Mouse (Mus musculus) midbrain, embryonic 12.5 days (tissue): ENCODE measurements around the gene Sirpa. TPM values are rescaled to one million over a fixed set of nuclear protein-coding genes. Genes with fewer than 3 reads are reported as not detected.
A peak's percentile ranks its signal among the peaks of the same experiment; 100 is the strongest.

Experiments used
- ATAC-seq: fragments of 200-750 bp; cut with Nextera tagmentation; 2 replicates; pipeline ENCODE4 v1.8.0; 2017; ENCODE audit warnings: low read depth, moderate TSS enrichment, moderate library complexity; ENCODE audit not compliant: low FRiP score
- H3K27ac ChIP-seq: fragments of 300-500 bp; sonication (generic); replicated peaks from 2 replicates; pipeline ENCODE4 v1.5.1; 2016; ENCODE audit warnings: mild to moderate bottlenecking
- H3K27me3 ChIP-seq: fragments of 300-500 bp; sonication (generic); 2 replicates; pipeline ENCODE4 v1.6.1; 2016; ENCODE audit warnings: mild to moderate bottlenecking
- H3K36me3 ChIP-seq: fragments of 300-500 bp; sonication (generic); 2 replicates; pipeline ENCODE4 v1.6.1; 2016
- H3K4me1 ChIP-seq: fragments of 300-500 bp; sonication (generic); 2 replicates; pipeline ENCODE4 v1.6.1; 2016
- H3K4me2 ChIP-seq: fragments of 300-500 bp; sonication (generic); replicated peaks from 2 replicates; pipeline ENCODE4 v1.6.1; 2016; ENCODE audit warnings: mild to moderate bottlenecking, moderate library complexity
- H3K4me3 ChIP-seq: fragments of 300-500 bp; sonication (generic); 2 replicates; pipeline ENCODE4 v1.5.1; 2016; ENCODE audit warnings: mild to moderate bottlenecking
- H3K9ac ChIP-seq: fragments of 300-500 bp; sonication (generic); replicated peaks from 2 replicates; pipeline ENCODE4 v1.6.1; 2016; ENCODE audit warnings: mild to moderate bottlenecking, moderate library complexity
- H3K9me3 ChIP-seq: fragments of 300-500 bp; sonication (generic); 2 replicates; pipeline ENCODE4 v1.6.1; 2016; ENCODE audit warnings: mild to moderate bottlenecking
- WGBS: fragments of 180-500 bp; shearing (Covaris S2); methylation state at CpG from one replicate; pipeline ENCODE4 v1.1.7; 2016; 5-methylcytosine and 5-hydroxymethylcytosine counted together
- polyA plus RNA-seq: library from polyadenylated mRNA; unstranded; fragments of >200 nt; fragmentation: Nextera tagmentation; extraction: Ambion mirVana; gene quantifications from 2 replicates; pipeline ENCODE4 v1.2.1, GENCODE M21; 2016

Sirpa gene
- polyA plus RNA-seq, 1 experiment from 2014 or later, result 21.6 TPM

DNA sequence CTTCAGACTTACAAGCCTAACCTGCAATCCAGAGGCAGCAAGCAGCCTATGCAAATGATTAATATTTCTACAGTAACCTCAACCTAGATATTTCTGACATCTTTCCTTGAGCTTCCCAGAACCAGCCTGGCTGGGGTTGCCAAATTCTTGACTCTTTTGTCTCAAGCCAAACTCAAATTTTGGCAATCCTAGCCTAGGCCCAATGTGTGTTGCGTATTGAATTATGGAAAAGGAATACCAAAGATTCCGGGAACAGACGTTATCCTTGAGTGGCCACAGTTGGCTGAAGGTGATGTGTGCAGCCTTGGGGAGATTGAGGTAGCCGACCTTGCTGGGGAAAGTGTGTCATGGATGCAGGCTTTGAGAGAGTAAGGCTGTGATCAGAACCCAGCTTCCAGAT is 66.2 kb downstream of the Sirpa start:
- WGBS, result 88% methylated on average over 4 of the region's 4 CpGs
- no peak overlapping the region for H3K9ac ChIP-seq
- no peak overlapping the region for H3K4me2 ChIP-seq
- no peak overlapping the region for H3K4me3 ChIP-seq
- no peaks in the 10 kb centered on the region for H3K36me3 ChIP-seq
- no peaks in the 10 kb centered on the region for H3K9me3 ChIP-seq
- H3K4me1 ChIP-seq, result no peaks in the 10 kb centered on the region
- ATAC-seq, result no peak
- no peak overlapping the region for H3K27ac ChIP-seq
- no peaks in the 10 kb centered on the region for H3K27me3 ChIP-seq

DNA sequence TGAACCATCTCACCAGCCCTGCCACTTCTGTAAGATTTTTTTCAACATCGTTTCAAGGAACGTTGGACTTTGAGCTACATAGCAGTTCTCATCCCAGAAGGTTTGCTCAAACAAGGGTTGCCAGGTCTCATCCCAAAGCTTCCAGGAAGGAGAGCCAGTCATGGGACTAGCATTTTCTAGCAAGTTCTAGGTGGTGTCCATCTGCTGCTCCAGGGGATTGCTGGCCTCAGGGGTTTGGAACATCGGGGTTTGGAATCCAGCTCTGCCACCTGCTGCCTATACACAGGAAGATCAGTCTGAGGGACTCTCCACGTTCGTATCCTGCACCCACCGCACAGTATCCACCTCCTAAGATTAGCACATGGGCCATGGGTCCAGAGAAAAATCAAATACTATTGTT is 67.4 kb downstream of the Sirpa start:
- Histone ChIP-seq H3K4me1 (no peaks in the 10 kb centered on the region), H3K9ac (no peak overlapping the region), H3K4me3 (no peak overlapping the region), H3K9me3 (no peaks in the 10 kb centered on the region), H3K36me3 (no peaks in the 10 kb centered on the region), H3K4me2 (no peak overlapping the region), H3K27me3 (no peaks in the 10 kb centered on the region), H3K27ac (no peak overlapping the region)
- WGBS, result 72% methylated on average over 6 of the region's 6 CpGs
- no peak for ATAC-seq

DNA sequence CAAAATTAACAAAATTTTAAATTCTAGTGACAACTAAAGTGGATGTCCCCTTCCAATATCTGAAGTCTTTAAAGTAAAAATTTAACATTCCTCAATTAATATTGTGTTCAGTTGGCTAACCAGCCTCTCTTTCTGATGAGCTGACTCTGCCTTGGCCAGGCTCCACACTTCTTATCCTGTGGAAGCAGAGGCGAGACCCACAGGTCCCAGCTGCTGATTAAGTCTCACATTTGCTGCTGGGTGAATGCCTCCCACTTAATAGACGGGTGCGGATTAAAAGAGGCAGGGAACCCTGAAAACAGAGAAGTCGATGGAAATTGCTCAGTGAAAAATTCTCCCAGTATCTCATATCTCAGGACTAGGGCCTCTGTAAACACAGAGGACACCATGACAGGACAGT is 69.8 kb downstream of the Sirpa start:
- no peak overlapping the region for H3K4me3 ChIP-seq
- no peak overlapping the region for H3K27ac ChIP-seq
- ATAC-seq, result no peak
- 76% methylated on average over 4 of the region's 4 CpGs for WGBS
- H3K9me3 ChIP-seq, result no peaks in the 10 kb centered on the region
- H3K4me2 ChIP-seq, result no peak overlapping the region
- H3K4me1 ChIP-seq, result no peaks in the 10 kb centered on the region
- no peaks in the 10 kb centered on the region for H3K36me3 ChIP-seq
- H3K27me3 ChIP-seq, result no peaks in the 10 kb centered on the region
- H3K9ac ChIP-seq, result no peak overlapping the region

DNA sequence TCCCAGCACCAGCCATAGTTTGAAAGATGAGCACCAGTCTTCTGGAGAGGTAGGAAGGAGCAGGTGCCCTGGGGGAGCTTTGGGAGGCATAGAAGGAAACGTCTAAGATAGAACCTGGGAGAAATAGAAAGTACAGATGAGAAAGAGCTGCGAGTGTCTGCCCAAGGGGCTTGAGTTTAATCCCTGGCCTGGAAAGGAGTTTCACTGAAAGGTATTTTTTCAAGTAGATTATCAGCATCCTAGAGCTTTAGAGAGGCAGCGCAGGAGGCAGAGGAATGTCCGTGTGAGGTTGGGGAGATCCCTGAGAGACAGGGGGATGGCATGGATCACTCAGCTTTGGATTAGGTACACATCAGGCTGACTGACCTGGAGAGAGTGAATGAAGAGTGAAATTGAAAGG is 79.3 kb downstream of the Sirpa start:
- no peak for ATAC-seq
- Histone ChIP-seq H3K9ac (no peak overlapping the region), H3K9me3 (no peaks in the 10 kb centered on the region), H3K4me3 (no peak overlapping the region), H3K27ac (no peak overlapping the region), H3K4me1 (no peaks in the 10 kb centered on the region), H3K4me2 (no peak overlapping the region), H3K36me3 (no peaks in the 10 kb centered on the region), H3K27me3 (peaks cover 10% of the 10 kb centered on the region)
- WGBS, result 71% methylated on average over 4 of the region's 4 CpGs

DNA sequence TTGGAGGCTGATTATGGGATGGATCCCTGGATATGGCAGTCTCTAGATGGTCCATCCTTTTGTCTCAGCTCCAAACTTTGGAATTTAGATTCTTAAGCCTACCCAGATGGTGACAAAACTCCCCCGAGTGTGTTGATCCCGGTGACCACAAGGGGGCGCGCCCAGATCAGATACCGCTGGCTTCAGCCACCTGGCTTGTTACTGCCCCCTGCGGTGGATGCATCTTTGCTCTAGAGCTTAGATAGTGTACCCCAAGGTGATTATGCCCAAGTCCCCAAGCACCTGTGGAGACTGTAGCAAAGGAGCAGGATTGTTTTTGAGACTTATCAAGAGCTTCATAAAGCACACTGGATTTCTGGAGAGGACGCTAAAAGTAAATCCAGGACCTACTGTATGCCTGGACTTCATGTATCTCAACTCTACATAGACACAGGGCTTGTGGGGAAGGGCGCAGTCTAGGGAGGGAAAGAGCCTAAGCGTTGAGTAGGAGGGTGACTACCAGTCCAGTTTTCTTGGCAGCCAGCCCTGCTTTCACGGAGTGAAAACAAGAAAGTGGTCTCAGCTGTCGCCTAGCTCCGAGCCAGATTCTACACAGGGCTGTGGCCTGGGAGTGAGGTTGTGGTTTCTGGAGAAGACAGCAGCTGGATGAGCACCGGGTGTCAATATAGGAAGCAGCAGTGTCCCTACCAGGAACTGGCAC is 82.5 kb downstream of the Sirpa start:
- Histone ChIP-seq H3K4me2 (no peak overlapping the region), H3K36me3 (no peaks in the 10 kb centered on the region), H3K27ac (no peak overlapping the region), H3K4me1 (peaks cover 12% of the 10 kb centered on the region), H3K27me3 (peaks cover 10% of the 10 kb centered on the region), H3K9ac (no peak overlapping the region), H3K4me3 (no peak overlapping the region), H3K9me3 (no peaks in the 10 kb centered on the region)
- ATAC-seq, result peak; percentile 49; the same call in 1 of the 2 replicates
- 39% methylated on average over 13 of the region's 13 CpGs for WGBS

DNA sequence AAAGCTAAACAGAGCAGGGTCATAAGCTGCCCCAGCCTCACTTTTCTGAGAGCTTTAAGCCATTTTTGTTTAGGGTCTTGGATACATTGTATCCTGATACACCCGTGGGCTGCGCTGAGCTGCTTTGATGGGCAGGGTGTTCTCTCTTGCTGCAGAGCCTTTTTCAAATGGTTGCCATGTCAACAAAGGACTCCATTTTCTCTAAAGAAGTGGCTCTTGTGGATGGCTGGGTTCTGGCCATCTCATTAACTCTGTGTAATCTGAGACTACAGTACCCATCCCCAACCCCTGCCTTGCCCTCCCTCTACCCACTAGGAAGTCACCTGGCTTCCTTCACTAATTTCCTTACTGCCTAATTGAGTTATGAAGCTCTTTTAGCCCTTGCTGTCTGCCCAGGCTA is 85.0 kb downstream of the Sirpa start:
- ATAC-seq, result peak; percentile 60; the same call in 1 of the 2 replicates
- 16% methylated on average over 2 of the region's 2 CpGs for WGBS

DNA sequence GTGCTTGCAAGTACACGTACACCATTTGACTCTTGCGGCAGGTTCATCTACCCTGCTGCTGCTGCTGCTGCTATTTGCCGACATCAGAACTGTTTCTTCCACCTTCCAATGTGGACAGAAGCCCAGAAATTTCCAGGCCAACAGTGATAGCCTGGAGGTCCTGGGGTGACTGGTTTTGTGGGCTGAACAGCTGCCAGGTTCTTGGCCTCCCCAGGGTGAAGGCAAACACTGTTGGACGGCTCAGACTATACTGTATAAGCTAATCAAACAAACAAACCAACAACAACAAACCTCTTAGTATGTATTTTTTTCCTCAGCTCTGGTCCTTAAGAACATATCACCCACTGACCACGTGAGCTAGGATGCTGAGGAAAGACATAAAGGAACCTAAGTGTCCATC is 86.4 kb downstream of the Sirpa start:
- no peak overlapping the region for H3K4me2 ChIP-seq
- no peaks in the 10 kb centered on the region for H3K9me3 ChIP-seq
- H3K4me3 ChIP-seq, result no peak overlapping the region
- no peak overlapping the region for H3K27ac ChIP-seq
- no peak overlapping the region for H3K9ac ChIP-seq
- H3K4me1 ChIP-seq, result peaks cover 12% of the 10 kb centered on the region
- H3K36me3 ChIP-seq, result no peaks in the 10 kb centered on the region
- 91% methylated on average over 5 of the region's 5 CpGs for WGBS
- peaks cover 10% of the 10 kb centered on the region; the same call in 1 of the 2 replicates for H3K27me3 ChIP-seq
- no peak for ATAC-seq

More for the DNA sequence above, 85.0 kb downstream of the Sirpa start:
- Histone ChIP-seq H3K27ac (no peak overlapping the region), H3K9ac (no peak overlapping the region), H3K27me3 (peaks cover 10% of the 10 kb centered on the region; the same call in 1 of the 2 replicates), H3K9me3 (no peaks in the 10 kb centered on the region), H3K4me1 (peaks cover 12% of the 10 kb centered on the region), H3K4me2 (no peak overlapping the region), H3K4me3 (no peak overlapping the region), H3K36me3 (no peaks in the 10 kb centered on the region)

DNA sequence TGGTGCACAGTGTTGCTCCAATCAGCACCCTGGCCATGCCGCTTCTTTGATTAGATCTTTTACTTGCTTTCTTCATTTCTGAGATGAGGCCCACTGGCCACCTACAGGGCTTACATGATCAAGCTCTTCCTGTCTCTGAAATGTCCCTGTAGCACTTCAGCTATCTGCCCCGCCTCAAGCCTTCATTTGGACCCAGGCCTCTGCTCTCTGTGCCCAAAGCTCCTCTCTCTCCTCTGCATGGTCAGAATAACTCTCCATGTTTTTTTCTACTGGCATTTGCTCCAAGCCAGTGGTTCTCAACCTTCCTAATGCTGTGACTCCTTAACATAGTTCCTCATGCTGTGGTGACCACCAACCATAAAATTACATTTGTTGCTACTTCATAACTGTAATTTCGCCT is 87.6 kb downstream of the Sirpa start:
- H3K4me2 ChIP-seq, result no peak overlapping the region

More for the DNA sequence above, 87.6 kb downstream of the Sirpa start:
- 79% methylated on average over 3 of the region's 3 CpGs for WGBS
- no peak overlapping the region for H3K9ac ChIP-seq
- peaks cover 8% of the 10 kb centered on the region; the same call in 1 of the 2 replicates for H3K27me3 ChIP-seq
- H3K9me3 ChIP-seq, result no peaks in the 10 kb centered on the region
- no peak overlapping the region for H3K27ac ChIP-seq
- no peaks in the 10 kb centered on the region for H3K36me3 ChIP-seq
- no peak overlapping the region for H3K4me3 ChIP-seq
- peaks cover 12% of the 10 kb centered on the region for H3K4me1 ChIP-seq
- no peak for ATAC-seq

Other genes starting within 250 kb of the Sirpa start
- not detected in 2 replicates for gene Il1b, start 221.7 kb upstream of the Sirpa start, polyA plus RNA-seq
- gene F830045P16Rik, start 56.2 kb upstream of the Sirpa start, polyA plus RNA-seq, result not detected in 2 replicates
- 1.4 and 1.6 TPM in 2 replicates for gene Pdyn, start 107.0 kb downstream of the Sirpa start, polyA plus RNA-seq
- 15.5 and 17.2 TPM in 2 replicates for gene Stk35, start 207.7 kb downstream of the Sirpa start, polyA plus RNA-seq